Mouse (Mus musculus) stomach, postnatal 0 days (tissue): Measurements from ENCODE around the gene Ces2g. TPM values are rescaled to one million over a fixed set of nuclear protein-coding genes. Genes with fewer than 3 reads are reported as not detected.

Experiments used
- ATAC-seq: fragments of 200-750 bp; cut with Nextera tagmentation; 2 replicates; pipeline ENCODE4 v1.8.0; 2017; ENCODE audit not compliant: low FRiP score, low TSS enrichment
- DNase-seq: peaks from one replicate; pipeline ENCODE4 v3.0.0-alpha.2; 2016; ENCODE audit warnings: low spot score
- H3K27ac ChIP-seq: fragments of 300-500 bp; sonication (generic); replicated peaks from 2 replicates; pipeline ENCODE4 v1.5.1; 2014; ENCODE audit warnings: mild to moderate bottlenecking, control low read depth
- H3K27me3 ChIP-seq: fragments of 300-500 bp; sonication (generic); 2 replicates; pipeline ENCODE4 v1.6.1; 2014; ENCODE audit warnings: low read length; ENCODE audit not compliant: control insufficient read depth, insufficient read depth
- H3K36me3 ChIP-seq: fragments of 300-500 bp; sonication (generic); 2 replicates; pipeline ENCODE4 v1.6.1; 2014; ENCODE audit warnings: low read length, mixed read lengths; ENCODE audit not compliant: control insufficient read depth, insufficient read depth
- H3K4me1 ChIP-seq: fragments of 300-500 bp; sonication (generic); replicated peaks from 2 replicates; pipeline ENCODE4 v1.6.1; 2014; ENCODE audit warnings: antibody characterized with exemption; ENCODE audit not compliant: control insufficient read depth, insufficient read depth
- H3K4me2 ChIP-seq: fragments of 300-500 bp; sonication (generic); replicated peaks from 2 replicates; pipeline ENCODE4 v1.6.1; 2014; ENCODE audit warnings: low read depth, mild to moderate bottlenecking, control low read depth, moderate library complexity
- H3K4me3 ChIP-seq: fragments of 300-500 bp; sonication (generic); 2 replicates; pipeline ENCODE4 v1.5.1; 2014; ENCODE audit warnings: low read depth, low read length, control low read depth
- H3K9ac ChIP-seq: fragments of 300-500 bp; sonication (generic); 2 replicates; pipeline ENCODE4 v1.6.1; 2014; ENCODE audit warnings: mild to moderate bottlenecking, low read length, control low read depth, mixed read lengths
- H3K9me3 ChIP-seq: fragments of 300-500 bp; sonication (generic); 2 replicates; pipeline ENCODE4 v1.6.1; 2016; ENCODE audit warnings: low read length; ENCODE audit not compliant: control insufficient read depth
- CTCF ChIP-seq: IDR thresholded peaks from 2 replicates; pipeline ENCODE4 v1.5.1; 2016; ENCODE audit warnings: antibody characterized with exemption, low read depth, mild to moderate bottlenecking, moderate library complexity
- EP300 ChIP-seq: optimal IDR thresholded peaks from 2 replicates; pipeline ENCODE3; 2016; ENCODE audit warnings: antibody characterized with exemption
- WGBS: fragments of 180-500 bp; shearing (Covaris S2); extraction: QIAGEN DNeasy Blood & Tissue Kit; methylation state at CpG from one replicate; pipeline ENCODE4 v1.1.7; 2014; 5-methylcytosine and 5-hydroxymethylcytosine counted together
- polyA plus RNA-seq: library from polyadenylated mRNA; unstranded; fragments of >200 nt; fragmentation: Nextera tagmentation; extraction: Ambion mirVana; gene quantifications from 2 replicates; pipeline ENCODE4 v1.2.1, GENCODE M21; 2015

Gene Ces2g
- polyA plus RNA-seq, 1 experiment from 2014 or later = 27.0 TPM

DNA sequence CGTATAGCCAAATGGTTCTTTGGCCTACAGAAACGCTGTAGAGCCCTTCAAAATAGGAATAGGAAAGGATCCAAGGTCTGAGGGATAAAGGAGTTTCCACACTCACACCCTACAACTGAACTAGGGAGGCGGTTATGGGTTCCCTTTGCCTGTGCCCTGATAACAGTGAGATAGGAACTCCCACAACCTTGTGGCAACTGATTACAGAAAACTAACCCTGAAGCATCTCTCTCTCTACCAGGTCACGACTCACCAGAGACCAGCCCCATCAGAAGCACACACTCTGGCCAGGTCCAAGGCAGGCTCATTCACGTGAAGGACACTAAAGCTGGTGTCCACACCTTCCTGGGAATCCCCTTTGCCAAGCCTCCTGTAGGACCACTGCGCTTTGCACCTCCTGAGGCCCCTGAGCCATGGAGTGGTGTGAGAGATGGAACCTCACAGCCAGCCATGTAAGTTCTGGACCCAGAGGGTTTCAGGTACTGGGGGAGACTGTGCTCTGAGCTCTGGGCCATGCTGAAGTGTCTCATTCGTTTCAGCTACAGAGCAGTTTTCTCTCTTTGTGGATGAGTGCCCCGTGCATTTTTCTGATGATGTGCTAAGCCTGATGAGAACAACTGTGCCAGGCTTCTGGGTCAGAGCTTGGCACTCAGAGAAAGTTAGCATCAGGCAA lies 847 bp downstream of the Ces2g start:
- Histone ChIP-seq H3K36me3 (no peaks in the 10 kb centered on the region), H3K4me3 (no peak overlapping the region), H3K4me1 (no peaks in the 10 kb centered on the region), H3K9ac (no peak overlapping the region), H3K27ac (no peak overlapping the region; the same call in 1 of the 2 replicates), H3K27me3 (no peaks in the 10 kb centered on the region), H3K4me2 (no peak overlapping the region), H3K9me3 (no peaks in the 10 kb centered on the region)
- 61% methylated on average over 8 of the region's 8 CpGs for WGBS
- DNase-seq (no peak), ATAC-seq (no peak)
- TF ChIP-seq CTCF = no peak
- no peak for TF ChIP-seq EP300

- Histone ChIP-seq H3K27ac (peak overlapping the region; percentile 14; the same call in 1 of the 2 replicates), H3K27me3 (no peaks in the 10 kb centered on the region), H3K9me3 (no peaks in the 10 kb centered on the region), H3K4me1 (no peaks in the 10 kb centered on the region), H3K9ac (no peak overlapping the region), H3K4me2 (no peak overlapping the region), H3K36me3 (no peaks in the 10 kb centered on the region), H3K4me3 (no peak overlapping the region)
- TF ChIP-seq EP300 (no peak), CTCF (no peak)
- DNase-seq (peak; percentile 67), ATAC-seq (peak; percentile 74)
- WGBS = 62% methylated on average over 4 of the region's 4 CpGs
These were observed 1.9 kb downstream of the Ces2g start for GRCm38 (mm10) chr8:104963375-104963894.

DNA sequence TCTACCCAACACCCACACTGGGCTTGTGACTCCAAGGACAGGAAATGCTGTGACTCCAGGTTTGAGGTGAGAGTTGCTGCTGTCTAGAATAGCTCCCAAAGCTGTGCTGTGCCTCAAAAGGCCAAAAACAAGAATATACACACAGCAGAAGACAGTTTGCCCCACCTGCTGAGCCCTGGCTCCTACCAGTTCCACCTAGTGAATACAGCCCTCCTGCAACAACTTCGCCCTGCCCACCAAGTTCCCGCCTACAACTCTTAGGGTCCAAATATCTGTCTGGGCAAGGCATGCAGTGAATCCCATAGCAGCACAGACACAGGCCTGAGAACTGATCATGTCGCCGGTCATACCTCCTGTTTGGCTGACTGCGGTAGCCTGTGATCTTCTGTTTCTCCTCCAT lies 22.6 kb downstream of the Ces2g start:
- H3K27me3 ChIP-seq = no peaks in the 10 kb centered on the region
- no peaks in the 10 kb centered on the region for H3K36me3 ChIP-seq
- no peak for DNase-seq
- ATAC-seq = no peak
- H3K4me2 ChIP-seq = no peak overlapping the region
- no peaks in the 10 kb centered on the region for H3K9me3 ChIP-seq
- 88% methylated on average over 5 of the region's 5 CpGs for WGBS
- no peak for TF ChIP-seq CTCF
- no peak for TF ChIP-seq EP300
- no peak overlapping the region for H3K4me3 ChIP-seq
- no peak overlapping the region for H3K27ac ChIP-seq
- no peak overlapping the region for H3K9ac ChIP-seq
- no peaks in the 10 kb centered on the region for H3K4me1 ChIP-seq

DNA sequence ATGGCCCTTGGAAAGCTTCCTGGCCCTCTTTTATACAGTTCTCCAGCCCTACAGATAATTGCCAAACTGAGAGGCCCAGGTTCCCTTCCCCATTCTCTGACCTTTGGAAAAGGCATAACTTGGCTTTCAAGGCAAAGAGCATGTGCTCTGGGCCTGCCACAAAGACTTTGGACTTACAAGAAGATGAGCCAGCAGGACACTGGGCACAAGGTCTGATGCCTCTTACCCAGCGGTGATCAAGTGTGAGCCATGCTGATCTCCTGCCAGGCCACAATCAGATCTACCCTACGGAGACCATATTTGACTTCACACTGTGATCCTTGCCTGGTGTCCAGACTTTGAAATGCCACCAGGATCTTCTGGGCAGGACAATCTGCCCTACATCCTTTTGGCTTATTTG lies 23.4 kb downstream of the Ces2g start:
- Histone ChIP-seq H3K27ac (no peak overlapping the region), H3K4me2 (no peak overlapping the region), H3K9me3 (no peaks in the 10 kb centered on the region), H3K4me1 (no peaks in the 10 kb centered on the region), H3K36me3 (no peaks in the 10 kb centered on the region), H3K27me3 (no peaks in the 10 kb centered on the region), H3K4me3 (no peak overlapping the region), H3K9ac (no peak overlapping the region)
- 87% methylated on average over 2 of the region's 2 CpGs for WGBS
- ATAC-seq = no peak
- no peak for DNase-seq
- TF ChIP-seq CTCF (no peak), EP300 (no peak)

DNA sequence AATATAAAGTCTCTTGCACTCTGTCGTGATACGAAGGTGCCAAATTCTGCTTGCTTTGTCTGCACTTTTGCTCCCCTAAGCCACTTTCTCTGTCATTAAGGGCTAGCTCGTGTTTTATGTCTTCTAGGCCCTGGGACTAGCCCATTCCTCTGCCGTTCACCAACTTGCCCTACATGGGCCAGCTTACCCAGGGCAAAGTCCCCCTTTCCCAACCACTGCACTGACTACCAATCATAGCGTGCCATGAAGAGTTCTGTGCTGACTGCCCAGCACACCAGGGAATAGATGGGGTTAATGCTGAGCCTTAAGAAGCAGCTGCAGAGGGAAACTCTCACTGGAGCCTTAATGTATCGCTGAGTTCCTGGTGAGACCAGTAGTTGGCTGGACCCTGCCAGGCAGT lies 36.7 kb downstream of the Ces2g start:
- H3K4me1 ChIP-seq = no peaks in the 10 kb centered on the region
- no peaks in the 10 kb centered on the region for H3K9me3 ChIP-seq
- H3K4me3 ChIP-seq = no peak overlapping the region
- no peaks in the 10 kb centered on the region for H3K27me3 ChIP-seq
- ATAC-seq (no peak), DNase-seq (no peak)
- H3K36me3 ChIP-seq = no peaks in the 10 kb centered on the region
- no peak overlapping the region for H3K4me2 ChIP-seq
- WGBS = 72% methylated on average over 6 of the region's 6 CpGs
- no peak overlapping the region for H3K9ac ChIP-seq
- H3K27ac ChIP-seq = no peak overlapping the region
- TF ChIP-seq EP300 (no peak), CTCF (no peak)

DNA sequence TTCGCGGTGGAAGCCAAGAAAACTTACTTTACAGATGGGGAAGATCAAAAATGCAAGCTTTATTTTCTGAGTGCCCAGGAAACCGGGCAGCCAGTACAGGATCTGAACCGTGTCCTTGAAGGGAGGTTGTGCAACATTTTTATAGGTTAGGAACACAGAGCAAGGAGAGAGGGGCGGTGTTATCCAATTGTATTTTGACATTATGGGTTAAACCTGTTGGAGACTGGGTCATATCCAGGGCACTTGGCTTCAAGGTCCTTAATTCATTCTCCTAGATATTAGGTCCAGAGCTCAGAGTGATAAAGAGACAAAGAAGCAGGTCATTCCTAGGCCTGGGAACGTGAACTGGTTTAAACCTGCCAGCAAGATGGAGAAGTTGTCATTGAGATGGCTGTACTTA lies 37.7 kb downstream of the Ces2g start:
- WGBS = 69% methylated on average over 6 of the region's 6 CpGs
- DNase-seq (no peak), ATAC-seq (no peak)
- Histone ChIP-seq H3K9ac (no peak overlapping the region), H3K36me3 (no peaks in the 10 kb centered on the region), H3K4me3 (no peak overlapping the region), H3K4me1 (no peaks in the 10 kb centered on the region), H3K4me2 (no peak overlapping the region), H3K9me3 (no peaks in the 10 kb centered on the region), H3K27ac (no peak overlapping the region), H3K27me3 (no peaks in the 10 kb centered on the region)
- TF ChIP-seq EP300 (no peak), CTCF (no peak)
